Mouse (Mus musculus) ES-Bruce4 (cell line): ENCODE measurements at regions not wholly inside any gene's neighbourhood (a gene's known extent, or its start where the extent isn't known, plus 50 kb on each side); places are given as distances from the start of the nearest gene placed in this dataset.

Experiments used
- H3K27ac ChIP-seq: 2 replicates; pipeline ENCODE4 v1.5.1; 2012; ENCODE audit warnings: low read length, inconsistent platforms; ENCODE audit not compliant: insufficient read depth
- H3K27me3 ChIP-seq: 2 replicates; pipeline ENCODE4 v1.6.1; 2012; ENCODE audit warnings: mild to moderate bottlenecking, low read length, inconsistent platforms; ENCODE audit not compliant: control insufficient read depth, poor library complexity, insufficient read depth, severe bottlenecking
- H3K36me3 ChIP-seq: 2 replicates; pipeline ENCODE4 v1.6.1; 2012; ENCODE audit warnings: inconsistent platforms, mild to moderate bottlenecking, low read length, moderate library complexity; ENCODE audit not compliant: control insufficient read depth, poor library complexity, insufficient read depth, severe bottlenecking
- H3K4me1 ChIP-seq: one replicate; pipeline ENCODE4 v1.8.1; 2011; ENCODE audit warnings: low read length; ENCODE audit not compliant: control insufficient read depth, insufficient read depth
- H3K4me3 ChIP-seq: 2 replicates; pipeline ENCODE4 v1.5.1; 2011; ENCODE audit warnings: low read depth, mild to moderate bottlenecking, low read length
- H3K9ac ChIP-seq: 2 replicates; pipeline ENCODE4 v1.6.1; 2012; ENCODE audit warnings: low read depth, mild to moderate bottlenecking, inconsistent platforms; ENCODE audit not compliant: poor library complexity, severe bottlenecking
- H3K9me3 ChIP-seq: replicated peaks from 2 replicates; pipeline ENCODE4 v1.6.1; 2012; ENCODE audit warnings: mild to moderate bottlenecking, low read length, inconsistent platforms; ENCODE audit not compliant: control insufficient read depth, poor library complexity, insufficient read depth, severe bottlenecking
- CTCF ChIP-seq: IDR thresholded peaks from one replicate; pipeline ENCODE4 v1.8.1; 2011; ENCODE audit warnings: low read depth, low read length
- EP300 ChIP-seq: IDR thresholded peaks from 2 replicates; pipeline ENCODE4 v1.6.1; 2011; ENCODE audit warnings: low read depth, low read length; ENCODE audit not compliant: insufficient read depth
- POLR2A ChIP-seq: IDR thresholded peaks from one replicate; pipeline ENCODE4 v1.8.1; 2011; ENCODE audit warnings: low read length; ENCODE audit not compliant: insufficient read depth

GRCm38 (mm10) chr14:61998259-61998658 is 294.1 kb upstream of the Rnaseh2b start:
- no peak overlapping the region for H3K27ac ChIP-seq
- H3K27me3 ChIP-seq, result no peaks in the 10 kb centered on the region
- H3K9me3 ChIP-seq, result no peaks in the 10 kb centered on the region
- H3K4me1 ChIP-seq, result no peaks in the 10 kb centered on the region
- no peak for TF ChIP-seq EP300
- no peak for TF ChIP-seq CTCF
- no peak for TF ChIP-seq POLR2A
- H3K9ac ChIP-seq, result no peak overlapping the region
- H3K36me3 ChIP-seq, result no peaks in the 10 kb centered on the region
- H3K4me3 ChIP-seq, result no peak overlapping the region

- Histone ChIP-seq H3K9ac (no peak overlapping the region), H3K27me3 (no peaks in the 10 kb centered on the region), H3K36me3 (no peaks in the 10 kb centered on the region), H3K9me3 (no peaks in the 10 kb centered on the region), H3K4me1 (no peaks in the 10 kb centered on the region), H3K4me3 (no peak overlapping the region), H3K27ac (no peak overlapping the region)
- TF ChIP-seq POLR2A (no peak), EP300 (no peak), CTCF (no peak)
Observed at GRCm38 (mm10) chr14:62001481-62001949, 290.9 kb upstream of the Rnaseh2b start.

GRCm38 (mm10) chr14:62002131-62002530 is 290.3 kb upstream of the Rnaseh2b start:
- H3K27ac ChIP-seq, result no peak overlapping the region
- H3K36me3 ChIP-seq, result no peaks in the 10 kb centered on the region
- no peaks in the 10 kb centered on the region for H3K4me1 ChIP-seq
- no peaks in the 10 kb centered on the region for H3K9me3 ChIP-seq
- no peak overlapping the region for H3K9ac ChIP-seq
- H3K27me3 ChIP-seq, result no peaks in the 10 kb centered on the region
- TF ChIP-seq EP300, result no peak
- TF ChIP-seq POLR2A, result no peak
- no peak for TF ChIP-seq CTCF
- H3K4me3 ChIP-seq, result no peak overlapping the region

GRCm38 (mm10) chr14:62003013-62003781 is 289.2 kb upstream of the Rnaseh2b start:
- H3K4me3 ChIP-seq, result no peak overlapping the region
- no peaks in the 10 kb centered on the region for H3K9me3 ChIP-seq
- no peak overlapping the region for H3K27ac ChIP-seq
- TF ChIP-seq EP300 (no peak), POLR2A (no peak), CTCF (no peak)
- H3K36me3 ChIP-seq, result no peaks in the 10 kb centered on the region
- H3K9ac ChIP-seq, result no peak overlapping the region
- no peaks in the 10 kb centered on the region for H3K27me3 ChIP-seq
- H3K4me1 ChIP-seq, result no peaks in the 10 kb centered on the region

- no peak overlapping the region for H3K27ac ChIP-seq
- no peak overlapping the region for H3K4me3 ChIP-seq
- no peaks in the 10 kb centered on the region for H3K4me1 ChIP-seq
- H3K27me3 ChIP-seq, result no peaks in the 10 kb centered on the region
- no peaks in the 10 kb centered on the region for H3K9me3 ChIP-seq
- no peak overlapping the region for H3K9ac ChIP-seq
- no peak for TF ChIP-seq EP300
- no peaks in the 10 kb centered on the region for H3K36me3 ChIP-seq
Observed at GRCm38 (mm10) chr14:62003797-62004196, 288.6 kb upstream of the Rnaseh2b start.

DNA sequence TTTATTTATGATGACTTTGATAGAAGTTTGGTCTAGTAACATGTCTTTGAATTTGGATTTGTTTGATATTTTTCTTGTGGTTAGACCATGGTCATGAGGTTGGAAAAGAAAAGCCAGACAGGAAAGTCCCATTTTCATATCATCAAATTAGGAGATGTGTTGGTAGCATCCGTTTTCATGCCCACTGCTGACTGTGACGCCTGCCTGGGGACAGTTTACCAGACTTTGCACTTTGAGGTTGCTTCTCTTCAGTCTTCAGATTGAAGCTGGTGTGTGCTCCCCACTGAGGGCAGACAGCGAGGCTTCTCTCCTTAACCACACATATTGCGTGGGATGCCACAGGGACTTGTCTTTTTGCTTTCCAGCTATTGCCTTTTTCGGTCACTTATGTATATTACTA is 283.7 kb upstream of the Rnaseh2b start:
- Histone ChIP-seq H3K27me3 (no peaks in the 10 kb centered on the region), H3K27ac (no peak overlapping the region), H3K9ac (no peak overlapping the region), H3K4me1 (no peaks in the 10 kb centered on the region), H3K9me3 (no peaks in the 10 kb centered on the region), H3K36me3 (no peaks in the 10 kb centered on the region), H3K4me3 (no peak overlapping the region)
- TF ChIP-seq POLR2A (no peak), EP300 (no peak), CTCF (no peak)
